Mouse (Mus musculus) right cerebral cortex, postnatal 10 days (tissue): ENCODE data around the gene Serpinb9d.
"Not testable (repeated sequence)": the region's sequence is repeated elsewhere in the genome, so short reads cannot be mapped to it uniquely, and the experiment has no call there.

Experiments used
- DNase-seq, 2 experiments: peaks; one replicate each; pipeline ENCODE4 v3.0.0; 2021; ENCODE audit warnings: low spot score in 2 of 2

Gene Serpinb9d

DNA sequence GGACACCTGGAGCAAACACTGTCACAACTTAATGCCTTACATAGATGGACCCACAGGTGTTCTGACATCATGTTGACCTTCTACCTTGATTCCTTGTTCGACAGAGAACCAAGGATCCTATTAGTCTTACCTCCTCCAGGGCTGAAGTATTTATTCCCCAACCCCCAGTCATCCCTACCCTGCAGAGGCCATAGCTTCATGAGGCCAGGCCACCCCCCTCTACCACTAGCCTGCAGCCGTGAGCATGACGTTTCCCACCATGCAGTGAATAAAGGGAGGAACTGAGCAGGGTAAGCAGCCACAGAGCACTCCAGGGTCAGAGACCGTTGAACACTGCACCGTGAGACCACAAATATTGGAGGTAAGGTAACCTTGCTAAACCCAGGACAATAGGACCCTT, at the start of gene Serpinb9d:
TSS of gene Serpinb9d (plus strand) at position 301 of the 400 bp plus-strand sequence.
- no peak for DNase-seq

DNA sequence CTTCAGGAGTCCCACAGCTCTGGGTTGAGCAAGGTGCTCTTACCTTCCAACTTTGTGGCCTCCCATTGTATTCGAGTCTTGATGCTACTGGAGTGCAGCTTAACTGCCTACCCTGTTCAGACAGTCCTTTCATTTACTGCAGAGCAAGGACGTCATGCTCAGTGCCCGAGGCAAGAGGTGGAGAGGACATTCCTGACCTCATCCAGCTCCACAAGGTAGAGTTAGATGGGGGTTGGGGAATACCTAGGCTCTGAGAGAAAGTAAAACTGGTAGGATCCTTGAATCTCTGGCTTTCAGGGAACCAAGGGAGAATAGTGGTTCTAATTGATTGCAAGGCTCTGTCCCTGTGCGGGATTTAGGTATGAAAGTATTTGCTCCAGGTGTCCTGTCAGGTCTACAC, 33.1 kb upstream of the Serpinb9d start, which contains the start of gene Serpinb9c:
TSS of gene Serpinb9c (minus strand) at position 101 of the 400 bp plus-strand sequence.
- DNase-seq: no peak

DNA sequence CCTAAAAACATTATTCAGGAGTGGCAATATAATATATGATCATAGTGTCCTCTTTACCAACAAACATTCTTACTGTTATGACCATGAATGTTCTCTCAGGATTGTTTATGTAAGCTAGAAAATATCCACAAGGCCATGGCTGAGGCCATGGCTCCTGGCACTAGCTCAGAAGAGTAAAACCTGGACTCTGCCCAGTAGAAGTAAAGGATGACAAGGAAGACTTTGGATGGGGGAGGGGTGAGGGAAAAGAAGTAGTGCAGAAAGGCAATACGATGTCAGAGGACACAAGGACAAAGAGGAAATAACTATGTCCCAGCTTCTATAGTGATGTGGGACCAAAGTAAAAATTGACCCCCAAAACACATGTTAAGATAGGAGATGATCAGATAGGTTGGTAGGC, 2.3 kb upstream of the Serpinb9d start:
- not testable (repeated sequence) for DNase-seq

DNA sequence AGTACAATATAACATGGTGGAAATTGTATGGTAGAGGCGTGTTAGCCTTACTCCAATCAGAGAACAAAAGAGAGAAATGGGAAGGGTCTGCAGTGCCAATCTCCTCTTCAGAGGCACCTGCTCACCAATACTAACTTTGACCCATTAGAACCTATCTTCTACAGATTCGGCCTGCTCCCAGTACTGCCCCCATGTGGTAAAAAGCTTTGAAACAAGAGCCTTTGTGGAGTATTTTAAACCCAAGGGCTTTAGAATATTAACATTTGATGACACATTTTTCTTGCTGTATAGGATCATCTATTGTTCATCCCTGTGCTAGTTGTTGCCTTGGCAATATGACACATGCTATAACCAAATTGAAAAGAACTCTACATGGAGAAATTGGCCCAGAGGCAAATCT, 7.0 kb downstream of the Serpinb9d start:
- DNase-seq: no peak

DNA sequence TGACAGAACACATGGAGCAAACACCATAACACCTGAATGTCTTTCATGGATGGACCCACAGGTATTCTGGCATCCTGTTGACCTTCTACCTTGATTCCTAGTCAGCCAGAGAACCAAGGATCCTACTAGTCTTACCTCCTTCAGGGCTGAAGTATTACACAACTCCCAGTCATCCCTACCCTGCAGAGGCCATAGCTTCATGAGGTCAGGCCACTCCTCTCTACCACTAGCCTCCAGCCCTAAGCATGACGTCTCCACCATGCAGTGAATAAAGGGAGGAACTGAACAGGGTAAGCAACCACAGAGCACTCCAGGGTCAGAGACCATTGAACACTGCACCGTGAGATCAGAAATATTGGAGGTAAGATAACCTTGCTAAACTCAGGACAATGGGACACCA, 56.6 kb downstream of the Serpinb9d start, which contains the start of gene Serpinb9e:
TSS of gene Serpinb9e (plus strand) at position 301 of the 400 bp plus-strand sequence.
- not testable (repeated sequence) for DNase-seq
